Mouse (Mus musculus) retina, postnatal 1 day (tissue): ENCODE results near the gene Fhdc1.

Source experiments
- DNase-seq: peaks from one replicate; pipeline ENCODE4 v3.0.0-alpha.2; 2012

Fhdc1 gene

DNA sequence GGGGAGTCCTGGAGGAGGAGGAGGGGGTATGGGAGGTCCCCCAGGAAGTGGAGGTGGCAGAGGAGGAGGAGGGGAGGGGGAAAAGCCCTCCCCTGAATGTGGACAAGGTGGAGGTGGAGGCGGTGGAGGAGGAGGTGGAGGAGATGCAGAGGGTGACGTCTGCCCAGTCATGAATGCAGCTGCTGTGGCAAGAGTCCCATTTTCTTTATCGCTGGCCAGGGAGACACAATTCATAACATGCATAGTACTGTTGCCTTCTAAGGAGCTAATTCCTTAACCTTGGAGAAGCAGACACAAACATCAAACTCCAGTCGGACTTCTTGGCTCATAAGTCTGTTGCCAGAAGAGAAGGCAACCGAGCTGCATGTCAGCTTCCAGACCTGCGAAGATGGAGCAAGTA, 5.8 kb downstream of the Fhdc1 start:
- no peak for DNase-seq

GRCm38 (mm10) chr3:84472955-84473354, 7.3 kb downstream of the Fhdc1 start:
- peak; percentile 38 for DNase-seq

GRCm38 (mm10) chr3:84472527-84472926, 7.7 kb downstream of the Fhdc1 start:
- peak; percentile 33 for DNase-seq

DNA sequence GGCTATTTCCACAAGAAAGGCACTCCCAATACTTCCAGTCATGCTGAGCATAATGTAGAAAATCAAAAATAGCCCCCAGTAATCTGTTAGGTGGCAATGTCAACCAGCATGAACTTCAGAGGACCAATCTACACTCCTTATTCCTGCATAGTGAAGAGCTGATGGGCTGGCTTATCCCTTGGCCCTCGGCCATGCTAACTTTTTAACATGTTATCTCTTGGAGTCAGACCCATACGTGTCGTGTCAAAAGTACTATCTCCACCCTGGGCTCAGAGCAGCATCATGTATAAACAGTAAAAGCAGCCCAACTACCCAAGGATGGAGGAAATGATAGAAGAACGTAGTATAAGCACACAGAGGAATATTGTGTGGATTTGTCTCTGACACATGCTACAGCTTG, 9.1 kb downstream of the Fhdc1 start:
- DNase-seq = no peak

DNA sequence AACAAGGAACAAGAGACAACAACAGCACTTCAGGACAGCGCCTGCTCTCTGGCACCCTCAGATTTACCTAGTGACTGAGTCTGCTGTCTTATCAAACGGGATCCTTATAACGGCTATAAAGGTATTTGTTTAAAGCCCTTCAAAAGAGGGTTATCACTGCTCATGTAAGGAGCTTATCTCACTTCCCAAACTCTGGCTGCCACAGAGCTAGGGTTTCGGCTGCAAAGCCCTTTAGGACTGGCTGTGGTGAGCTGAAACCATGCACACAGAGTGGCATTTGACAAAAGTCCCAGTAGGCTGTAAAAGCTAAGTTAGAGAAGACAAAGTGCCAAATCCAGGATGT, 12.1 kb downstream of the Fhdc1 start:
- DNase-seq = no peak

DNA sequence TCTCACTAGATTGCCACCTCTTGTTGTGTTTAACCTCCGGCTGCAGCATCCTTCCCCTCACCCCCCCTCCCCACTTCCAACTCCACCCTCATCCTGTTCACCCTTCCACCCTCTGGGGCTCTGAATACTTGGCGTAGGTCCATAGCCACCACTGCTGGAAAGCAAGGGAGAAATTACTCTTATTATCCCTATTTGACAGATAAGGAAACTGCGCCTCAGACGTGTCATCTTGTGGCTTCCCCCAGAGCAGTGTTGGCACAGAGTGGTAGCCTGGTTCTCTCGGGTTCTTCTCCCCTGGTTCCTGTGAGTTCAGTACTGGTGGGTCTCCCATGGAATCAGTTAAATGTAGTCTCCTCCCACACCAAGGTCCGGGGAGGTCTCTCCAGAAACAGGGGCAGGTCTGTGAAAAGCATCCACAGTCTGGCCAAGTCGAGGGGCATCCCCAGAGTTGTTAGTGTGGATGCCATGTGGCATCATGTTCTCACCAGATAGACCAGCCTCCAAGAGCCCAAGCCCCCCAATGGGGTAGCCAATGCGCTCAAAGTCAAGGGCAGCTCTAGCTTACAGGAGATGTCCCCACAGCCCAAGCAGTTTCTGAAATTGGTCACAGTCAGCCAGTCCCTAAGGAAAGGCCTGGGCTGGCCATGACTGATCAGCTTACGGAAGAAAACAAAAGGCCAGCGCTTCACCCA, 12.7 kb downstream of the Fhdc1 start:
- no peak for DNase-seq

DNA sequence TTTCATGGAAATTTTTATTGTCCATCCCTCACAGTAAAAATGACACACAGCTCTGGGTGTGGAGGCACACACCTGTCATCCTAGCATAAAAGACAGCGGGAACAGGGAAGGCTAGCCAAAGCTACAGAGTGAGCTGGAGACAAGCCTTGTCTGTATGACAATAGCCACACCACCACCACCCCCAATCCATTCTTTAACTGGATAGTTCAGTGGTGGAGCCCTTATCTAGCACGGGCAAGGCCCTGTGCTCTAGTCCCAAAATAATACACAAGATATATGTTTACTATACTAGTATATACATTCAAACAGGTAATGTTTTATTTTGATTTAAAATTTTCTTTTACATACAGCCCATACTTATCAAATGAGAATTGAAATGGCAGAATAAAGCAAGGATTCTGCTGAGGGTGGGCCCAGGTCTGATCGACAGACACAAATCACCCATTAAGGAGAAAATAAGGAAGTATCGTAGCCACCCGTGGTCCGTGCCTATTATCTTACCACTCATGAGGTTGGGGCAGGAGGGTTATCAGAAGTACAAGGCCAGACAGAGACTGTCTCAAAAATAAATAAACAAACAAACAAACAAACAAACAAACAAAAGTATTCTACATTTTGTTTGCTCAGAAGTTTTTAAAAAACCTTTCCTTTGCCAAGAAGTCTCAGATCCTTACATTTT, 14.3 kb downstream of the Fhdc1 start:
- no peak for DNase-seq

DNA sequence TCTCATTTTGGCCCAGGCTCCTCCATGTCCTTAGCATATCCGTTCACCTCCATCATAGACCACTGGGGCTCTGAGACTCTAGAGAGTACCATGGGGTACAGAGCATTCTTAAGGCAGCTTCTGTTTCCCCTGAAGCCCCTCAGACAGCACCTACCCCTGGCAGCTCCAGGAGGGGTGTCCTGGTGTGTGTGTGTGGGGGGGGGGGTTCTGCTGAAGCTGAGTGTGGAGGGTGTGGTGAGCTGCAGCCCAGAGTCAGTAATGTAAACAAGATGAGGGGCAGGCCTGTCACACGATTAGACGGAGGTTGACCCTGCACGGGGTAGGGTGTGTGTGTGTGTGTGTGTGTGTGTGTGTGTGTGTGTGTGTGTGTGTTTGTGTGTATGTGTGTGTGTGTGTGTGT, 18.5 kb downstream of the Fhdc1 start:
- no peak for DNase-seq

DNA sequence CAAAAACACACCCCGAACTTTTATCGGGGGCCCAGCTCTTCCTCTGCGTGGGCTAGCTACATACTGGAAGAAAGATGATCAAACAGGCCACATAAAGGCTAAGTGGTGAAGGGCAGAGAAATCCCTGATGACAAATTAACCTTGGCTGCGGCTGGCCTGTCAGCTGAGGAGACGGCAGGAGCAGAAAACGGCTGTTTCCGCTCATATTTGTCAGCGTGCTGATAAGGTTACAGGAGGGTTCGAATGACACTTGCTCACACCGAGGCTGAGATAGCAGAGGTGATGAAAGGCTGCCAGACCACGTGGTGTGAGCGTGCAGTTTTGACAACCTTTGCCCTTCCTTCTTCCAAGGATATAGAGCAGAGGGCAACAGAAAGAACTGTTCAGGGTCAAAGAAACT, 19.3 kb downstream of the Fhdc1 start:
- no peak for DNase-seq

DNA sequence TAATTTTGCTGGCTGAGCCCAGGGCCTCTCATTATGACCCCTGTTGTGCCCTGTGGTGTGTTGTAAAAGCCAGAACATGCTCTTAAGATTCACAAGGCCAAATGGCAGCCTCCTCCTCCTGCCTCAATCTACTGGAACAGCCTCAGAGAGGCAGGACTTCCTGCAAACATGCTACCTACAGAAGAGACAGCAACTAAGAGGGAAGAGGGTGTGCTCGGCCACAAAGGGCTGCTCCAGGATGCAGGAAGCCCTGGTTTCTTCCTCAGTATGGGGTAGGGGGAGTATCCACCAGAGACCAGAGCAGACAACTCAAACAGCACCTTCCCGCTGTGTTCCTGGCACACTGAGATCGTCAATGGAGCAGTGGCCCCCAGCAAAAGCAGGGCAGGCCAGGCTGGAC, 19.7 kb downstream of the Fhdc1 start:
- no peak for DNase-seq

DNA sequence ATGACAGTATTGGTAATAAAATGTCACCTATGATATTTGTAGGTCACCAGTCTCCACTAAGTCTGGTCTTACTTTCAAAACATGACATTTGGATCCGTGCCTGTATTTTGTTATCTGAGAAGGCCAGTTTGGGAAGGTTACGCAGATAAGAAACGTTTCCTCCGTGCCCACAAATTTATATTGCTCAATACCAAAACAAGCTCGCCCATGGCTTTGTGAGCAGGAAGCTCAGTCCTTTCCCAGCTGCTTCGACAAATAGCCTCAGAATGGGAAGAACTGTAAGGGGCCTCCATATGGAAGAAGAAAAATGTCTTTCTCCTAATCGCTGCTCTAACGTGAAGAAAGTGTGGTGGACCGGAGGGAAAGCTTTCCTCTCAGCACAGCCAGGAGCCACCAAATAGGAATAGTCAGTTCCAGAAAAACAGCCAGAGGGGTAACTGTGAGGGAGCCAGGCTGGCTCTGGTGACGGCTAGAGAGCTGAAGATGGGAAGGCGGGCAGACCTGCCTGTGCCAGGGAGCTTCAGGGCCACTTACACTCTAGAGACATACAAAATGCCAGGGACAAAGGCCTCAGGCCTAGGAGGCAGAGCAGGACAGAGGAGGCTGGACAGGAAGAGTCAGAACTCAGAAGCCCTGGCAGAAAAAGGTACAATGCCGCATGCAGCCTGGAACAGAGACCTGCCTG, 24.4 kb downstream of the Fhdc1 start:
- no peak for DNase-seq

DNA sequence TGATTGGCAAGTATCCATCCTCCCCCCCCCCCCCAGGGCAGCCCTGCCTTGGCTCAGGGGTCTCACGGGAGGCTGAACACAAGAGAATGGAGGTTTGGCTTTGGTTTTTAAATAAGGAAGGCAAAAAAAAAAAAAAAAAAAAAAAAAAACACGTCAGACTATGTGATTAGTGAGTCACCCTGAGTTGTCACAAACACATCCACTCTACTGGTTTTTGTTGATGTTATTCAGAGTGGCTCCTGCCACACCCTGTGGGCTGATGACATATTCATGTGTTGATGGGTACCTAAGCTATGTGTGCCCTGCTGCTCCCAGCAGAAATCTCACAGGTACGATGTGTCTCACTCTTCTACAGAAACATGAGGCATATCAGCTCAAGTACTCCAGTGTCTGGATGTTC, 29.6 kb downstream of the Fhdc1 start:
- no peak for DNase-seq

DNA sequence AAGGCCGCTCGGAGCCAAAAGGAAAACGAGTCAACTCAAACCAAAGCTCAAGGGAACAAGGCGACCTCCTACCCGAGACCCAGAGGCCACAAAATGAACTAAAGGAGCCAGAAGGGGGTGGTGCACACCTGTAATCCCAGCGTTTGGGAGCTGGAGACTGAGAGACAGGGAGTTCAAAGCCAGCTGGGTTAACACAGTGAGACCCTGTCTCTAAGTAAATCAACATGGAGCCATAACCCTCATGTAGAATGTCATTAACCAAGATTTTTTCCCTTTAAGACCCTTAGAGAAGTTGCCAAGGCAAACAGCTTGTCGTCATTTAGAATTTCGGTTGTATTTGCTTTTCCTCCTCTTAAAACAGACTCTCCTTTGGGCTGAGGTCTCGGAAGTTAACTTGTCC, 31.2 kb downstream of the Fhdc1 start:
- no peak for DNase-seq

DNA sequence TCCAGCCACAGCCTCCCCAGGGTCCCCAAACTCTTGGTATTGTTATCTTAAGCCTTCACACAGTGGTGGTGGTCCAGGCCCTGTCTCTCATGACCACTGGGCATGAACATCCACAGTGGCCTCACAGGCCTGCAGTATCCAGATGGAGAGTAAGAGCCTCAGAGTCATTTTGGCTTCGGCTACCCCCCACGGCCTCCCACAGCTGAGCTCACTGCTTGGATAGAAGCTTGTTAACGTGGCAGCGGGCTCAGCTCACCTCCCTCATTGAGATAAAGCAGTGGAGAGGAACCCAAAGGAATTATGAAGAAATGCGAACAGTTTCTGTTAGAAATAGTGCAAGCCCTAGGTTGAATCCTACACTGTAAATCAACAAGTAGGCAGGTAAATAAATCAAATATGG, 32.4 kb downstream of the Fhdc1 start:
- no peak for DNase-seq

GRCm38 (mm10) chr3:84445838-84446237, 34.4 kb downstream of the Fhdc1 start:
- peak; percentile 36 for DNase-seq

DNA sequence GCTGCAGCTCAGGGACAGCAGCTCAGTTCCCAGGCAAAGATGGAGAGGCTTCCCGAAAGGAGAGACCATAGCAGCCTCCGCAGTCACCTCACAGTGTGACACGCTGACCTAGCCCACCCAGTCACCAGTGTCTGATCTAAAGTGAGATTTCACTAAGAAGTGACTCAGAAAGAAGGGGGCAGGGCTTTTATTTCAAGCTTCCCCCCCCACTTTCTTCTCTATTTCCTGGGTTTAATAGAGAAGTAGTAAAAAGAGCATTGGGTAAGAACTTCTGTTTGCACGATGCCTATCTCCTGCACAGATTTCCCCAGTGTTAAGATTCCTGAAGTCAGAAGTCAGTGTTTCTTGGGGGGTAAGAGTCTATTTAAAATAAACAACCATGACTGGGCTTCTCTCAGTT, 37.3 kb downstream of the Fhdc1 start:
- DNase-seq = no peak

- DNase-seq = no peak
These were observed 40.6 kb downstream of the Fhdc1 start for GRCm38 (mm10) chr3:84439431-84440210.

DNA sequence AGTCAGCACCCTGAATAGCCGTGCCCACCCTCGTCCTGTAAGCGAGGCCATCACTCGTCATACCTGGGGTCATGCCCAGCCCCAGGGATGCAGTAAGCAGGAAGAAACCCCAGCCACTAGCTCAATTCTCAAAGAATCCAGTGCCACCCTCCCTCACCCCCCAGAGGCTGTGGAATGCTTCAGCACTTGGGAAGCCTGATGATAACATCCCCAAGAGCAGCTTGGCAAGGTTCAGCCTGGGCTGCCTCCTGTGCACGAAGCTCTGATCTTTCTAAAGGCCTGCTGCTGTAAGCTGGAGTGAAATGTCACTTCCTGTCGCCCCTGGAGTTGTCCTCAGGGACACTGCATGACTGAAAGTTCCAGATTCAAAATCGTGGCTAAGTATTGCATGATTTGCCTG, 41.4 kb downstream of the Fhdc1 start:
- no peak for DNase-seq

- DNase-seq = no peak
These were observed 42.1 kb downstream of the Fhdc1 start for GRCm38 (mm10) chr3:84438118-84438517.

GRCm38 (mm10) chr3:84436947-84437346, 43.3 kb downstream of the Fhdc1 start:
- DNase-seq = no peak

DNA sequence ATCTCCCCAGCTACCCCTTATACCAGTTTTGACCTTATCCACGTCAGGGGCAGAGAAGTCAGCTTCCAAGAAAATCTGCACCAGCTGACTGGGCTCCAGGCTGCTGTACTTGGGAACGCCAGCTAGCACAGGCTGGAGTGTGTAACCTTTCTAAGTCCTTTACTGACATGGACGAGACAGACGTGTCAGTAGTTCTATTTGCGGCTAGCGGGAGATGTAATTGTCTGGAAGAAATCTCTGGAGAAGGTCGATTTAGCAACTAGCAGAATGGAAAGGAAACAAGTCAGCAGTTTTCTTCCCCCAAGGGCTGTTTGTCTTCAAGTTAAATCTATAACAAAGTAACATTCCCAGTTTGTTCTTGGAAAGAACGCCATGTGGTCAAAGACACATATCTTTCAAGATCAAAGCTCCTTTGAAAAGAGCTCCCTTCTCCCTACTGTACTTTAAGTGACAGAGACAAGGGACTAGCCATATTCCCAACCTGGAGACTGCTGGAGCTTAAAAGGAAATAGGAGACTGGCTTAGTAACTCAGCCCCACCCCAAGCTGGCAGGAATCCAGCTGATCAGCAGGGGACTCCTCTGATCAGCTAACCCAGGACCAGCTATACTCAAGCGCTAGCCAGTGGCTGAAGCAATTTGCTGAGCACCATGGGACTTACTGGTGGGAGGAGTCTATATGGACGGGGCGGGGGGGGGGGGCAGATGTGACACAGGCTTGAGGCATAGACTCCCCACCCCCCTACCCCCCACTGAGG, 44.8 kb downstream of the Fhdc1 start:
- DNase-seq = peak; percentile 87

DNA sequence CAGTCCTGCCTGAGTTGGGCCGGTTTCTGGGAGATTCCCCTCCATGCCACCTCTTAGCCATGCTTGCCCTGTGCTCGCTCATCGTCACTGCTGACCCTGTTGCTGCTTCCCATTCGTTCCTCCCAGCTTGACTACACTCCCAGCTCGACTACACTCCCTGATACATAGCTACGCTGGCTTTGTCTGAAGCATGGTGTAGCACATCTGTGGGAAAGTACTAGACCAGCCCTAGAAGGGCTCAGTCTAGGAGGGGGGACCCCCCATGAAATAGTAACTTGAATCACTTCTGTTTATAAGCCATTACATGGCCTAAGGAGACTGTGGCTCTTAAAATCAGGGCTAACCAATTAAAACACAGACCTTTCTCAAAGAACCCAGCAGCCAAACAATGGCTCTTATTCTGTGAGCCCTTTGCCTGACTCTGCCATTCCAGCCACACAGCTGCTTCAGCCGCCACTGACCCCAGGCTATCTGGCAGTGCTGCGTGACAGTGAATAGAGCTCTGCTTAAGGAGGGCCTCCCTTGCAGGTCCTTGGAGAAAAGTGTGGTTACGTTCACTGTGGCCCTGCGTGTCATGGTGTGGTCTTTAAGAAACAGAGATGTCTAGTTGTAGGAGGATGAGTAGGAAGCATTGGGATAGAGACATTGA, 47.3 kb downstream of the Fhdc1 start:
- DNase-seq = peak; percentile 32
